Mouse (Mus musculus): ENCODE data around the gene Cdhr5.
"Not testable (repeated sequence)": the region's sequence is repeated elsewhere in the genome, so short reads cannot be mapped to it uniquely, and the experiment has no call there.

Cdhr5 gene

GRCm38 (mm10) chr7:141277701-141278678 is 1.4 kb upstream of the Cdhr5 start:
- no peak for DNase-seq (ENCODE audit: low read depth, low spot score)

- peak; percentile 48 for DNase-seq (ENCODE audit: low read depth, low spot score)
Measured at GRCm38 (mm10) chr7:141275356-141275755, 1.2 kb downstream of the Cdhr5 start.

- no peak for DNase-seq (ENCODE audit: low read depth, low spot score)
Measured at GRCm38 (mm10) chr7:141270631-141271030, 6.0 kb downstream of the Cdhr5 start.

- DNase-seq (ENCODE audit: low read depth, low spot score), result no peak
Measured at GRCm38 (mm10) chr7:141269273-141269545, 7.4 kb downstream of the Cdhr5 start.

- DNase-seq (ENCODE audit: low read depth, low spot score), result no peak
Measured at GRCm38 (mm10) chr7:141268466-141269272, 7.9 kb downstream of the Cdhr5 start.

- peak; percentile 87 for DNase-seq (ENCODE audit: low read depth, low spot score)
Measured at GRCm38 (mm10) chr7:141265739-141266561, 10.6 kb downstream of the Cdhr5 start, which contains the start of gene Irf7. Gene Irf7, minus strand, starts transcription at chr7:141266481.

GRCm38 (mm10) chr7:141265411-141265738 is 11.2 kb downstream of the Cdhr5 start:
- DNase-seq (ENCODE audit: low read depth, low spot score), result no peak

- DNase-seq (ENCODE audit: low read depth, low spot score), result peak; percentile 87
Measured at GRCm38 (mm10) chr7:141264761-141265410, 11.7 kb downstream of the Cdhr5 start.

- DNase-seq (ENCODE audit: low read depth, low spot score), result no peak
Measured at GRCm38 (mm10) chr7:141264041-141264700, 12.4 kb downstream of the Cdhr5 start.

- no peak for DNase-seq (ENCODE audit: low read depth, low spot score)
Measured at GRCm38 (mm10) chr7:141263640-141264039, 12.9 kb downstream of the Cdhr5 start.

- DNase-seq (ENCODE audit: low read depth, low spot score), result no peak
Measured at GRCm38 (mm10) chr7:141261480-141261879, 15.1 kb downstream of the Cdhr5 start.

- no peak for DNase-seq (ENCODE audit: low read depth, low spot score)
Measured at GRCm38 (mm10) chr7:141256159-141256558, 20.4 kb downstream of the Cdhr5 start.

- not testable (repeated sequence) for DNase-seq (ENCODE audit: low read depth, low spot score)
Measured at GRCm38 (mm10) chr7:141250486-141250885, 26.1 kb downstream of the Cdhr5 start.

GRCm38 (mm10) chr7:141231551-141231950 is 45.0 kb downstream of the Cdhr5 start:
- DNase-seq (ENCODE audit: low read depth, low spot score), result no peak

- no peak for DNase-seq (ENCODE audit: low read depth, low spot score)
Measured at GRCm38 (mm10) chr7:141231111-141231510, 45.5 kb downstream of the Cdhr5 start.

GRCm38 (mm10) chr7:141230570-141230969 is 46.0 kb downstream of the Cdhr5 start:
- DNase-seq (ENCODE audit: low read depth, low spot score), result no peak

GRCm38 (mm10) chr7:141229702-141230101 is 46.9 kb downstream of the Cdhr5 start:
- no peak for DNase-seq (ENCODE audit: low read depth, low spot score)

GRCm38 (mm10) chr7:141228279-141229067 is 48.1 kb downstream of the Cdhr5 start, which contains the start of gene Phrf1:
Gene Phrf1, plus strand, starts transcription at chr7:141228784.
- DNase-seq (ENCODE audit: low read depth, low spot score), result peak; percentile 95

GRCm38 (mm10) chr7:141227796-141228195 is 48.8 kb downstream of the Cdhr5 start:
- no peak for DNase-seq (ENCODE audit: low read depth, low spot score)

- peak; percentile 23 for DNase-seq (ENCODE audit: low read depth, low spot score)
Measured at GRCm38 (mm10) chr7:141226535-141226934, 50.1 kb downstream of the Cdhr5 start.

Measured in A20 (cell line).